Mouse (Mus musculus): ENCODE data around the gene Pde6g.

GRCm38 (mm10) chr11:120472052-120472451, 18.8 kb upstream of the Pde6g start:
- TF ChIP-seq CTCF (IDR thresholded peaks at IDR 0.05) (no peak), POLR2A (IDR thresholded peaks at IDR 0.05; ENCODE audit: insufficient read depth, low read depth, low read length) (no peak)
